Mouse (Mus musculus) CH12.LX (cell line): Measurements from ENCODE around the gene Csk.

Source experiments
- BHLHE40 ChIP-seq: IDR thresholded peaks from 2 replicates; pipeline ENCODE4 v1.6.1; 2011; ENCODE audit warnings: mild to moderate bottlenecking, low read depth, low read length, improper control_type of control experiment
- CTCF ChIP-seq, 2 experiments: IDR thresholded peaks in 1 of 2; conservative IDR thresholded peaks in 1 of 2; 2 replicates each; pipeline ENCODE4 v1.5.1; 2011 to 2012; ENCODE audit warnings: low read depth in 2 of 2, low read length in 2 of 2, improper control_type of control experiment in 1 of 2, inconsistent platforms in 1 of 2, mild to moderate bottlenecking in 1 of 2, moderate library complexity in 1 of 2
- E2F4 ChIP-seq: IDR thresholded peaks from 2 replicates; pipeline ENCODE4 v1.6.1; 2011; ENCODE audit warnings: low read depth, low read length, improper control_type of control experiment; ENCODE audit not compliant: insufficient replicate concordance
- EP300 ChIP-seq: IDR thresholded peaks from 2 replicates; pipeline ENCODE4 v1.6.1; 2011; ENCODE audit warnings: low read length, improper control_type of control experiment
- NELFE ChIP-seq: IDR thresholded peaks from 2 replicates; pipeline ENCODE4 v1.6.1; 2011; ENCODE audit warnings: low read depth, low read length, improper control_type of control experiment
- POLR2A ChIP-seq: IDR thresholded peaks from 2 replicates; pipeline ENCODE4 v1.6.1; 2011; ENCODE audit warnings: low read depth, mild to moderate bottlenecking, improper control_type of control experiment, low read length
- POLR2AphosphoS2 ChIP-seq: IDR thresholded peaks from 2 replicates; pipeline ENCODE4 v1.6.1; 2011; ENCODE audit warnings: low read depth, low read length, improper control_type of control experiment
- TBP ChIP-seq: conservative IDR thresholded peaks from 2 replicates; pipeline ENCODE4 v1.6.1; 2011; ENCODE audit warnings: low read depth, low read length, improper control_type of control experiment

- TF ChIP-seq POLR2A (no peak), CTCF (conservative IDR thresholded peaks at IDR 0.05 in 1 of 2, IDR thresholded peaks at IDR 0.05 in 1 of 2; ENCODE audit: low read depth in 2 of 2, low read length in 2 of 2) (no peak), NELFE (no peak), BHLHE40 (no peak), E2F4 (no peak), EP300 (no peak), TBP (no peak), POLR2AphosphoS2 (no peak)
Observed at GRCm38 (mm10) chr9:57698466-57699150, 45.2 kb upstream of the Csk start.
